Mouse (Mus musculus) MEL-GATA-1-ER (cell line): ENCODE data around the gene Dnajc25.

Experiments
- DNase-seq: peaks from one replicate; pipeline ENCODE4 v3.0.0-alpha.2; 2012; ENCODE audit warnings: low read depth; ENCODE audit errors: extremely low read depth

The Dnajc25 gene

DNA sequence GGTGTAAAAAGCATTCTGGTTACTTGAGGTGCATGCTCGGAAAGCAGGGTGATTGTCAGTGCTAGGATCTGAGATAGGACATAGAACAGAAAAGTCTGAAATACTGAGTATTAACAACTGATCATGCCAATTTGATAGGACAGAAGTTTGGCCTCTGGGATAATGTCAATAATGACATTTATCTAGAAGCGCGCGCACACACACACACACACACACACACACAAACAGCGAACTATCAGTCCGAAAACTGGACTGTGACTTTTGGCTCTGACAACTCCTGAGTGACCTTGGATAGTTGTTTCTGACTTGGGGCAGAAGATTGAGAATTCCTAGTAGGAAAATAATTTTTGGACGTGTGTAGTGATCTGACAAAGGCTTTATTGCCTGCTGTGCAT lies 8.9 kb downstream of the Dnajc25 start:
- no peak for DNase-seq

- DNase-seq: no peak
These were observed 11.3 kb downstream of the Dnajc25 start for GRCm38 (mm10) chr4:59006211-59006610.

DNA sequence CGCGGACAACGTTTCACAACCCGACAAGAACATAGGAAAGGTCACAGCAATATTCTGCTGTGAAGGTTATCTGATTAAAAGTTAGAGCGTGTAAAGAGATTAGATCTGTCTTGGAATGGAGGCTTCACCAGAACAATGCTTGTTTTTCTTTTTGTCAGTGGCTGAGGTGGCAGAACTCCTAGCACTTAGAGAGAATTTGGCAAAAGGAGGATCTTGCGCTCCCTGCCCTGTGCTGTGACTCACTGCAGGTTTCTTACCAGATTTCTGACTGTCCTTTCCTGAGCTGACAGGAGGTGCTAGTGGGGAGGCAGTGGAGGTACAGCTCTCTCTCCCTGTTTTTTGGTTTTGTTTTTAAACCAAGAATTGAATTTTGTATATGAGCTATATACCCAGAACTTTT lies 12.2 kb downstream of the Dnajc25 start:
- DNase-seq: no peak

GRCm38 (mm10) chr4:59007974-59008373 lies 13.1 kb downstream of the Dnajc25 start:
- DNase-seq: no peak

DNA sequence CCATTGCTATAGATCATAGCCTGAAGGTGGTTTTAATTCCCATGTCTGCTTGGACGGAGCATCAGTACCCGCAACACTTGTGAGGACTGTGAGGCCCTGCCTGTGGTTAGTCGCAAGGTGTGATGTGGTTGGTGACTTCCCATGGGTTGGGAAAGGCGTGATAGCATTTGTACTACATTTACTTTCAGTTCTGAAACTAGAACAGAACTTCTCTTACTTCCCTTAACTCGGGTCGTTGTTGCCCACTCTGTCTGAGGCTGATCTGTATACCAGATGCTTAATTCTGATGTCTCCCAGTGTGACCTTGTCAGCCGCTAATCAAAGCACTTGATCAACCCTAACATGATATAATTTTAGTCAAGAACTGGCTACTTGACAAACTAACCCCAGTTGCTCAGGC lies 14.3 kb downstream of the Dnajc25 start:
- DNase-seq: no peak

GRCm38 (mm10) chr4:59009696-59010095 lies 14.8 kb downstream of the Dnajc25 start:
- no peak for DNase-seq

DNA sequence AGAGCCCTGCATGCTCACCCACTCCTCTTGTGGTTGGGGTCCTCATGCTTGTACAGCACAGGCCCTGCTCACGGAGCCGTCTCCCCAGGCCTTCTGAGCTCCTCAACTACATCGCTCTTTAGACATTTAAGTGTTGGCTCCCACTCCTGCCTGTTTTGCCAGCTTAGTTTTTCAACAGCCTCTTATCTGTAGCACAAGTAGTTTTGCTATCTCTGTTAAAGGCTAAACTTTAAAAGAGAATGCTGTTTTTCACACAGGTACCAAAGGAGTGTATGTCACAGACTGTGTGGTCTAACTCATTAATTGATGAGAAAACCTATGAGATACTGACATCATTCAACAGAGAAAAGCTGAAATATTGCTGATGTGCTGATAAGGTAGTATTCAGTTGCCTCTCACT lies 16.6 kb downstream of the Dnajc25 start:
- DNase-seq: no peak

- no peak for DNase-seq
These were observed 20.3 kb downstream of the Dnajc25 start for GRCm38 (mm10) chr4:59015181-59015580.

GRCm38 (mm10) chr4:59016922-59017321 lies 22.1 kb downstream of the Dnajc25 start:
- DNase-seq: no peak

GRCm38 (mm10) chr4:59034325-59034917 lies 39.6 kb downstream of the Dnajc25 start:
- no peak for DNase-seq

DNA sequence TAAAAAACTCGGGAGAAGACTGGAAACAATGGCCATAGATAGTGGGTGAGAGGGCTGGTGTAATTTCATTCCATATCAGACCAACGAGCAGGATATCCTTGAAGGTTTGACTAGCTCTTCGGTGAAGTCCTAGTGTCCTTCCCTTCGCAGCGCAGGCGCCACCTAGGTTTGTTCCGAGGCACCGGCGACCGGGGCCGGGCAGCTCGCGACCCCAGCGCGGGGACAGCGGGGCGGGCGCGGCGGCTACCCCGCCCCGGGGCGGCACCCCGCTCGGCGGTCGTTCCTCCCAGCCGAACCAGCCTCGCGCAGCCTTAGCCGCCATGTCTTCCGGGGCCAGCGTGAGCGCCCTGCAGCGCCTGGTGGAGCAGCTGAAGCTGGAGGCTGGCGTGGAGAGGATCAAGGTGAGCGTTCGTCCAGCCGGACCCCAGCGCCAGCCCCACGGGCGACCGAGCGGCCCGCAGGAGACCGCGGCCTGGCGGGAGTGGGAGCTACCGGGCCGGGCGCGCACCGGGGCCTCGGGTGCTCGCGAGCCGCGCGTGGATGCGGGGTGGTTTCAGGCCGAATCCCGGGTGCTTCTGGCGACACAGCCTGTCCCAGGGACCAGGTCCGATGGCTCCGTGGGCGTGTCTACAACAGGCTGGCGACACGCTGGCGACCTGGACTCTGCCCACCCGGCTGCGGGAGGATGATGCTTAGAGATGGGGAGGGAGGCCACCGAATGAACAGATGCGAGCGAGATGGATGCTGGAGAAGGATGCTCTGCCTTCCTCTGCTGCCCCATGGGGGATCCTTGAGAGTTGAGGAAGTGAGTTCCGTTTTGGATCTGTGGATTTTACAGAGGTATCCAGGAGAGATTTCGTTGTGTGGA lies 40.3 kb downstream of the Dnajc25 start, which contains the start of gene Gng10:
TSS of gene Gng10 (plus strand) at position 171 of the 868 bp plus-strand sequence.
- no peak for DNase-seq

- no peak for DNase-seq
These were observed 41.0 kb downstream of the Dnajc25 start for GRCm38 (mm10) chr4:59035786-59036350.

DNA sequence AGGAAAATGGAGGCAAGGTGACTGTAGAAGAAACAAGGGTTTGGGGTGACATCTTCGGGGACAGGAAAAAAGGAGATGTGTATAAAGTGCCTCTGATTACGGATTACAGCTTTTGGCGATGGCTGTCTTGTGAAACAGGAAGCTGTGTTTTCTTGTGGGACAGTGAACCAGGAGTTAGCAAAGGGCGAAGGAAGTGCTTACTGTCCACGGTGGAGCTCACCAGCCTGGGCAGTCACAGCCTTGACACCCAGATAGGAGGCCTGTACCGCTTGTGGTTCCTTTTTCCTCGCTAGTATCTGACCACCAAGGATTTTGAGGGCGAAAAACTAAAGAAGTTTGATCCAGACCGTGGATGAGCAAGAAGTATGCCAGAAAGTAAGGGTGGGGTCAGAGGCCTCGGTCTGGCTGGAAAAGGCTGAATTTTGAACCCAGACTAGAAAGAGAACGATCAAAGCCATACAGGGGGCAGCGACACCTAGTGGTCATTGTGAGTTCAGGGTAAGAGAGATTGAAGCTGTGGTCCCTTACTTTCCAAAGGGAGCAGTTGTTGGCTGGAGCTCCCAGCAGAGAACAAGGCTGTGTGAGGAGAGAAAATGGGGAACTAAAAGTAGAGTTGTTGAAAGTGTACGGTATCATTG lies 41.7 kb downstream of the Dnajc25 start:
- DNase-seq: peak; percentile 87

DNA sequence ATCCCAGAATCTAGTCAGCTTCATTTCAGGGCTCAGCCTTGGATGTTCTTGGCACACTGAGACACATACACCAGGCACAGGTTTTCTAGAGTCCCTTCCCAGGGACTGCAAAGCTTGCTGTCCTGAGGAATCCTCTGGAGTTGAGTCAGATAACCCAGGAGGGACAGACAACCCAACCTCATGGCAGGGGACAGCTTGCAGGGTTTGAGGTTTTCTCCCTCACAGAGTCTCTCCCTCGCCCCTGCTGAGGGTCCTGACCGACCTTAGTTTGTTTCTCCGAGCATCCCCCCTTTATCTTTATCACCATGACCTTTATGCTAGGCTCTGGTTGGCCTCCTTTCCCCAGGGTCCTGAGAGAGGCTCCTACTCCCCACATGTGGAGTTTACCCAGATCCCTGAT lies 42.7 kb downstream of the Dnajc25 start:
- no peak for DNase-seq

DNA sequence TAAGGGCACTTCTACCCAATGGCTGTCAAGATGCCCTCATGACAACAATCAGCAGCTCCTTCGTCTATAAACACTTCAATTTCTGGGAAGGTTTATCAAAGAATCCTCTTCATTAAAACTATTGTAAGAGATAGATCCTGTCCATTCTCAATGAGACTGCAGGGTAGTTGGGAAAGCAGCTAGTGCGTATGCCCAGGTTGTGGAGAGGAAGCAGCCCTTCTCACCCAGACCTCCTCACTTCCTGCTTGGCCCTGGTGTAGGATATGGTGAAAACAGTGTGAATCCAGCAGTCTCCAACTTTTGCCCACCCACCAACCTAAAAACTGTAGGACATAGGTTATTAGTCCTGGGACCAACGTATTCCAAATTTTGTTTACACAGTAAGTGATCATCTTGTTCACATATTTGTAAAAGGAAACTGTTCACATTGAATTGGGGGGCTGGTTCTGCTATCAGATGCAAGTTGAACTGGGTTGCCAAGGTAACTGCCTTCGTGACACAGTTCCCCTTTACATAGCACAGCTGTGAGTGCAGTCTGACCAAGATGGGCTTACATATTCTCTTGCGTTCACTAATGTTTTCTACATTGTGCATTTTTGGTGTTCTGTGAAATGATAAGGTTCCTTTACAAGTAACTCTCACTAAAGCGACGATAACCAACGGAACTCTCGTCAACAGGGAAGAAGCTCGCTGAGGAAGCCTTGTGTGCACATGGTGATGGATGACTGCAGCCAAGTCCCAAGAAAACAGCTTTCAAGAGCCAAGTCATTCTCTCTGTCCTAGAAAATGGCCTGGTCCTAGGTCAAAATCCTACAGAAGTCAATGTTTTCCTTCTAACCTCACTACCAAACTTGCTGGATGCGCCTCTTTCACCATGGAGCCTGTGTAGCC lies 45.8 kb downstream of the Dnajc25 start:
- DNase-seq: peak; percentile 83

GRCm38 (mm10) chr4:59043074-59043473 lies 48.2 kb downstream of the Dnajc25 start:
- DNase-seq: no peak

DNA sequence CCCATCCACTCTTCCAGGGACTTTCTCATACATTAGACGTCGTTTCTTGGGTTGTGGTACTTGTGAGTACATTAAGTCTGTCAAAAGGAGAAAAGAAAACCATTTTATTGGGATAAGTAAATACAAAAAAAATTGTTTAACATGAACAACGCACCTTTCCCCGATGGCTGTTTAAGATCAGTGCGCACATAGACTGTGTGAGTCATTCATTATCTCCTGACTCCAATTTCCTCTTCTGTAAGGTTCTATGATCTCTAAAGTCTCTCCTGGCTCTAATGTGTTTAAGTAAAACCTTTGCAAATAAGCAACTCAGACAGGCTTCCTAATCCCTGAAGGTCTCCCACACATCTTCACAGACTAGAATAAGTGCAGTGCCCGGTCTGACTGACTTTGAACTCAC lies 49.0 kb downstream of the Dnajc25 start:
- DNase-seq: peak; percentile 51

DNA sequence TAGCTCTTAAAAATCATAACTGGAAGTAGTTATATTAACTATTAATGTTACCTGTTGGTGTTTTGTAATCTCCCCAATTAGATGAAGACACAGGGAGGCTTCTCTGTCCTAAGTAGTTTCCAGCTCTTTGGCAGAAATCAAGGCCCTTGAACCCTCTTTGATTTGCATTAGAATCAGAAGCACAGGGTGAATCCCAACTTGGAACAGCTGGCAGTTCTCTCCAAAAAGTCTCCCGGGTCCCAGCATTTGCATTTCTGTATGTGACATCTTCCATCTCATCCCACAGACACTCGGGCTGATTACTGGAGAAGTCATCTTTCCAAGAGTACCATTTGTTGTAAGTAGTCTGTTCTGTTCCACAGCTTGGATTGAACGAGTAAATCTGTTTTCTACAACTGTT lies 52.4 kb downstream of the Dnajc25 start:
- DNase-seq: no peak

DNA sequence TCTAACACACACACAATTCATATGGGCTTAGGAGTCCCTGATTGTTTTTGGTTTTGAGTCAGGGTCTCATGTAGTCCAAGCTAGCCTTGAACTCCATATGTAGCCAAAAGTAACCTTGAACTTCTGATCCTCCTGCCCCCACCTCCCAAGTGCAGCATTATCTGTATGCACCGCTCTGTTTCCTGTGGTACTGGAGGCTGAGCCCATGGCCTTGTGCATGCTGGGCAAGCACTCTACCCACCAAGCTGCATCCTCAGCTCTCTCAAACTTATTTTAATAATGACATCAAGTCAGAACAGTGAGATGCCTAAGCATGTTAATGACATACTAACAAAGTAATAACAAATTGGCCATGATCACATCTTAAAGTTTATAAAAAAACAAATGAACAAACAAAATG lies 56.2 kb downstream of the Dnajc25 start:
- DNase-seq: no peak

GRCm38 (mm10) chr4:59057929-59058328 lies 63.1 kb downstream of the Dnajc25 start:
- DNase-seq: no peak

- DNase-seq: no peak
These were observed 67.7 kb downstream of the Dnajc25 start for GRCm38 (mm10) chr4:59062526-59062925.
